Mouse (Mus musculus): Measurements from ENCODE around the gene Stab1.

Gene Stab1

DNA sequence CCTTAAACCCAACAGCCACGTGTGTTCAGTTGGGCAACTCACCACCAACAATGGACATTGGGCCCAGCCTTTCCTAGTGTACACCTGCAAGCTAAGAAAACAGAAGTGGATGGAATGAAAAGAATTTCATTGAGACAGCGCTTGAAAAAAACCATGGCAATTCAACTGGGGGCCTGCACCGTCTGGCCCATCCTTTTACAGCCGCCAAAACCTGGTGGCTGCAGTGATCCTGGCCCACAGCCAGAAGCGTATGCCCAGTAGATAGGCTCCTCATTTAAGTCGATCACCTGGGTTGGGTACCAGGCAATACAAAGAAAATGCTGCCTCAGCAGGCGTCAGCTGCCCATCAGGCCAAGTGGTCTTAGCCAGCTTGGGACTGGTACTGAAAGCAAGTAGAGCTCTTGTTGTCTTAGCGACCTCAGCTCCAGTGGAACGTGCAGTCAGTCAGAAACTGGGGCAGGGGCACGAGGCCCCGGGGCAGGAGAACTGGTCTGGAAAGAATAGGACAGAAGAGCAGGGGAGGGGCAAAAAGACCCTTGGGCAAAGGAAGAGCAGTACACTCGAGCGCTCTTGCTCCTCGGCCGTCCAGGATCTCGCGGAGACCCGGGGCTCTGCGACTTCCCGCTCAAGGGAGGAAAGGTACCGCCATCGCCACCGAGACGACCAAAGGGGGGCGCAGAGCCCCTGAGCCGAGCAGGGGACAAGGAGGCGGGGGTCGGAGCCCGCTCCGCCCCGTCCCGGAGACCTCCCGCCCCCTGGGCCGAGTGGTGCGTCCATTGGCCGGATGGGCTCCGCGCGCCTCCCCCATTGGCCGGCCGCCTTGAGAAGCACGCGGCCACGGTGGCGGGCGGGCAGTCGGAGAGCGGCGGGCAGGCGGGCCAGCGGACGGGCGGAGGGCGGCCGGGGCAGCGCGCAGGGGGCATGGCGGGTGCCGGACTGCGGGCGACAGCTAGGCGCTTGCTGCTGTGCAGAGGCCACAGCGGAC is 37.9 kb downstream of the Stab1 start, which contains the start of gene Nt5dc2:
Gene Nt5dc2, plus strand, starts transcription at position 818 of the 985 bp plus-strand sequence.
- DNase-seq: peak; percentile 99

DNA sequence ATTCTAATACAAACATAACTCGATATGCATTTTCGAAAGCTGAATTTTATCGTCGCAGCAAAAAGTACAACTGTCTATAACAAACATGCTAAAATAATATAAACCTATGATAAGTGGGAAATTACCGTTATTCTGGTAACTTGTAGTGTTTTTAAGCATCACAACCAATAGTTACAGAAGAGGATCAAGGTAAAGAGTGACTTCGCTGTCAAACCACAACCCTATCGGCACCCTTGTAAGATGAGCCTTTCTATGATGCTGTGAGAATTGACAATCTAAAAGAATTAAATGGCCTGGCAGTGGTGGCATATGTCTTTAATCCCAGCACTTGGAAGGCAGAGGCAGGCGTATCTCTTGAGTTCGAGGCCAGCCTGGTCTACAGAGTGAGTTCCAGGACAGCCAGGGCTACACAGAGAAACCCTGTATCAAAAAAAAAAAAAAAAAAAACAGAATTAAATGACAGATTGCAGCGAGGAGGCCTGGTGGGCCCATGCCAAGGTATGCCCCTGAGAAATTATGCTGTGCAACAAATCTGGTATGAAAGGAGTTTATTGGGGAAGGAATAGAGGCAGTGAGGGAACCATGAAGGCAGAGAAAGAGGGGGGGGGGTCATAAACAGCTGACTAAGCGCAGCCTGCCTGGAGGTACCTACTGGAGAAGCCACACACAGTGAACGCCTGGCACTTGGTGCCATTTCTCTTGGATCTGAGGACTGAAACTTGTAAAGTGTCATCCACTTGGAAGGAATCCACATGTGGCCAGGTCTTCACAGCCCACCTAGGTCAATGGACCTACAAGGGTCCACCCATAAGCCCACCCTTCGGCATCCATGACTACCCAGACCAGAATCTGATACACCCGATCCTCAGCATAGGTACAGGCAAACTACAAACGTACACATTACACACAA is 38.9 kb downstream of the Stab1 start:
- peak; percentile 94 for DNase-seq

GRCm38 (mm10) chr14:31128826-31129219 is 39.6 kb downstream of the Stab1 start, which contains the start of gene Smim4:
TSS of gene Smim4 (minus strand) at chr14:31128956.
- peak; percentile 100 for DNase-seq

DNA sequence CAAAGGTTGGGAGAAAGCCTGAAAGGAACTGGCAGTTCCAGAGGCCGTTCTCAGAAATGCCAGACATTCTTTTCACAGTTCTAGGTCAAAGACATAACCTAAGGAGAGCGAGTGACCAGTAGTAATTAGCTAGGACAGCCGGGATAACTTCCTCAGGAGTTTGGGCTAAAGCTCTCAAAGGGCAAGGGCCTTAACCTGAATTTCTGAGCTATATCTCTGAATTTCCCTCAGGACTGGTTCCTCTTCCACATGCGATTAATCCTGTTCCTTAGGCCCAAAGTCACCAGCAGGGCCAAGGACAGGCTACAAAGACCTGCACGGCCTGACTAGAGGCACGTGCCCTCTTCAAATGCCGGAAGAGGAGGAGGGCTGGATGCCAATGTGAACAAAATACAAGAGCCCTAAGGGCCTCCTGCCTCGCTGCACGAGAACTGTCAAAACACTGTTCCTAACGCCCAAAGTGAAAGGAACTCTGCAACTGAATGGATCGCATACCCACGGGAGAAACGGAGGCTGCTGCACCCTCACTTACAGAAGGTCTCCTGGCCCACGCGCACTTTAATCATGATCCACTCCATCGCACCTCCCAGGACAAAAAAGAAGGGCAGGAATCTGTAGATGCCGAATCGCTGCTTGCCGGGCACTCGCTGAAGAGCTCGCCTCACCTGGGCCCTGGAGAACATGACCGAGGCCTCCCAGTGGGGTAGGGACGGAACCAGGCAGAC is 40.2 kb downstream of the Stab1 start:
- peak; percentile 97 for DNase-seq

DNA sequence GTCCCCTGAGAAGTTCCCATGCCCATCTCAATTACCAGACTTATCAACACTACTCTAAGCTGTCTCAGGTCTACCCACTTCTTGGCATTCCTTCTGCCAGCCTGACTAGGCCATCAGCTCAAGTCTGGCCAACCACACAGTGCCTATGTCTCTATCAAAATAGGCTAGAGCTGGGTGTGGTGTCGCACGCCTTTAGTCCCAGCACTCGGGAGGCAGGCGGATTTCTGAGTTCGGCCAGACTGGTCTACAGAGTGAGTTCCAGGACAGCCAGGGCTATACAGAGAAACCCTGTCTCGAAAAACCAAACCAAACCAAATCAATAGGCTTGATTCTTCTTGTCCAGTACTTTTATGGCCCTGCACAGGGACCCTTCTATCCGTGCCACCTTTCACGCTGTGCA is 41.6 kb downstream of the Stab1 start:
- DNase-seq: peak; percentile 88

DNA sequence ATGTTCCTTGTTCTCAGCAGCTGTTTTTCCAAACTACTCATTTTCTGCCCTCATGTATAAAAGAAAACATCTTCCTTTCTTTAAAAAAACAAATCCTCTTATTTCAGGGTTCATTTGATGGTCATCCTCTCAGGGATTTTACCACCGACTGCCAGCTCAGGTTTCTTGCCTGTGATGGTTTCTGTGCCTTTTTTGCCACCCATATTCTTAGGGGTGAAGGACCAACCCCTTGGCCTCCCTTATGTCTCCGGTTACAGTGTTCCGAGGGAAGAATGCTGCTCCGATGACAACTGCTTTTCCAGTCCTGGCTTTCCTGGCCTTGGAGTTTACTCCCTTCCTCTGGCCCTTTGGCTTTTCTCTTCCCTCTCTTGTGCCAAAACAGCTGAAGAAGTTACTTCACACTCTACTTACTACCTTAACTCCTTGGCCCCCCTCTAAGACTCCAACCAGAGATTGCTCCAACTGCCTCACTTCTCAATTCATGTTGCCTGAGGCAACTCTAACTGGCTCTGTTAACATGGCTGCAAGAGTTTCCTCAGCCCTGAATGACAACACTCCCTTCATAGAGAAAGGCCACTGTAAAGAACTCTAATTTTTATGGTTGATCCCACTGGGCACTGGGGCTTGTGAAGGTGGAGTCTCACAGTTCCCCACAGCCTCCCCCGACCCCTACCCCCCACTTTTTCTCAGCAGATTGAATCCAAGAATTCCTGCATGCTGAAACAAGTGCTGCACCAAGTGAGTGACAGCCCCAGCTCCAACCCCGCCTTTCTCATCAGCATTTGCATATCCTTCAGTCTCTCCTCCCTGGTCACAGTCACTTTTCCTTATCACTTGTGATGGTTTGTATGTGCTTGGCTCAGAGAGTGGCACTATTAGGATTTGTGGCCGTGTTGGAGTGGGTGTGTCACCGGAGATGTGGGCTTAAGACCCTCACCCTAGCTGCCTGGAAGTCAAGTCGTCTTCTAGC is 43.0 kb downstream of the Stab1 start:
- DNase-seq: peak; percentile 88

DNA sequence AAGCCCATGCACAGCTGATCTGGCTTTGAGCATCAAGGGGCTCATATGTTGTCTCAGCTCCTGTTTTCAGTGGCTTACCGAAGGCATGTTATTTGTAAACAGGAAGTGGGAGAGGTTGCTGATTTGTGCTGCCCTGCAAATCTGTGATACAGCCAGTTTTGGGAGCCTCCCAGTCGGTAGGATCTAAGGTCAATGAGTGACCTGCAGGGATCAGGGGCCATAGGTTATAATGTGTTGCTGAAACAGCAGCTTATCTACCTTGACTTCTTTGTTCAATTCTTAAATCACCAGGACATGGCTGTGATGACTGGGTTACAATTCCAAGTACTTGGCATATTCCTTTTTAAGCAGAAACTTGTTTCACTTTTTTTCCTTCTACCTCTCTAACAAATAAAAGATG is 52.9 kb downstream of the Stab1 start:
- no peak for DNase-seq

DNA sequence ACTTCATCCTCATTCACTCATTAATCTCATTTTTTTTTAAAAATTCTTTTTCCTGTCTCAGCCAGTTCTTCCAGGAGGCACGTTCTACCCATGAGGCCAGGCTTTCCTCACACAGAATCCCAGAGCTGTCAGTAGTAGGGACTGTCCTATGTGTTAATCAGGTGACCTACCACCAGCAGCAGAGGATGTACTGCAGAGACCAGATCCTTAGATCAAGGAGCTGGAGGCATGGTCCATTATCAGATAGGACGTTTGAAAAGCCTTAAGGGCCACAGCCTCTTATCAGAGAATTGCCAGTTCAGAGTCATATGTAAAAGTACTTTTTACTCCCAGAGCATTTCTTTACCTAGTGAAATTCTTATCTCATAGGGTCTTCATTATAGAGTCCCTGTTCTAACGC is 54.4 kb downstream of the Stab1 start:
- no peak for DNase-seq

DNA sequence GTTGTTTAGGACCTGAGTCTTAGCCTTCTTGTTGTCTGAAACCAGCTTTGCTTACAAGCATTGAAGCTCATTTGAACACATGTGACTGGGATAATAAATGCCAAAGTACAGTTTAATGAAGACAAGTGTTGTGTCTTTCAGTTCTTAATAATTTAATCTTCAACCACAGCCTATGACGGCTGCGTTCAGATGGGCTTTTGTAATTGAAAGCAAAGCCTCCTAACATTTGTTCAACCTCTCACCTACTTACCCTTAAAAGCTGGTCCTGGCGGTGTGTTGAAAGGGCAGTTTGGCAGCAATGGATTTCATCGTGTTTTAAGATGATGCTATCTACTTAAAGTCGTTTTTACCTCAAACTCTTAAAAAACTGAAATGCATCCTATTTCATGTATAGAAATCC is 56.3 kb downstream of the Stab1 start:
- DNase-seq: no peak

DNA sequence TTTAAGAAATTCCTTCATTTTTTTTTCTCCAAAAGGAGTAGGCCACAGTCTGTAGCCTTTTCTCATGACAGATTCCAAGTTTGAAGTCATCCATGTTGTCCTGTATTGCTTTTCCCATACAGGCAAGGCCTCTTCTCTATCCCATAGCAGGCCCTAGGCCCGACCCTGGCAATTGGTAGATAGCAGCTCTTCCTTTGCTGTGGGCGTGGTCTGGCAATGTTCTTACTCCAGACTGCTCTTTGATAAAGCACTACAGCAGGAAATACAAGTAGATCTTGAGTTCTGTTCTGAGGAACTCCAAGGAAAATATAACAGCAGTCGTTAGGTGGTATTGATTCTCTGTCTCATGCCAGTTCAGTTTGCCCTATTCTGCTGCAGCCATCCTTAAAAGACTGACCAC is 57.8 kb downstream of the Stab1 start:
- no peak for DNase-seq

- no peak for DNase-seq
Observed at GRCm38 (mm10) chr14:31105156-31105555, 63.3 kb downstream of the Stab1 start.

GRCm38 (mm10) chr14:31089918-31090317 is 78.5 kb downstream of the Stab1 start:
- no peak for DNase-seq

Measured in heart, adult 11 months (tissue).